Mouse (Mus musculus) v-Abl transformed pro-B cells (cell line): ENCODE data around the gene Nsd1.

ENCODE experiments used
- in situ Hi-C, 2 experiments: fragments of 400-800 bp; cut with MboI; formaldehyde crosslinking; loops; one replicate each; pipeline ENCODE4 v1.15.1; 2025; ENCODE audit not compliant: unreplicated experiment in 2 of 2

The Nsd1 gene

GRCm38 (mm10) chr13:55327169-55327568 lies 117.6 kb downstream of the Nsd1 start:
- in situ Hi-C loops, result no loop called here

GRCm38 (mm10) chr13:55327633-55328032 lies 118.1 kb downstream of the Nsd1 start:
- in situ Hi-C loops, result no loop called here

DNA sequence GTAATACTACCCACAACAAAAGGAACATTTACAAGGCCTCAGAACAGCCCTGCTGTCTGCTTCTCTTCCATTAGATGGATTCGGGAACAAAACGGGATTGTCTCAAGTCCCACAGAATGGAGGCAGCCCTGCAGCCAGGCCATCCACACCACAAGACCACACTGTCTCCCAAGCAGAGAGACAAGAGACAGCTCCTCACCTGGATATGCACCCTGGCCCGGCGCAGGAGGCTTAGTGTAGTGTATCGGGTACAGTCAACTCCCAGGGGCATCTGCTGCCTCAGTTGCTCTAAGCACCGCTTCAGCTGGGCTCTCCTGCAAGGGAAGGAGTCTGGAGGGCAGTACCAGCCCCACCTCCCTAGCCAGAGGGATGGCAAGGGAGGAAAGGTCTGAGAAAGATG lies 118.6 kb downstream of the Nsd1 start:
- in situ Hi-C loops, result no loop called here

- in situ Hi-C loops, result no loop called here
Measured at GRCm38 (mm10) chr13:55328641-55329040, 119.1 kb downstream of the Nsd1 start.

DNA sequence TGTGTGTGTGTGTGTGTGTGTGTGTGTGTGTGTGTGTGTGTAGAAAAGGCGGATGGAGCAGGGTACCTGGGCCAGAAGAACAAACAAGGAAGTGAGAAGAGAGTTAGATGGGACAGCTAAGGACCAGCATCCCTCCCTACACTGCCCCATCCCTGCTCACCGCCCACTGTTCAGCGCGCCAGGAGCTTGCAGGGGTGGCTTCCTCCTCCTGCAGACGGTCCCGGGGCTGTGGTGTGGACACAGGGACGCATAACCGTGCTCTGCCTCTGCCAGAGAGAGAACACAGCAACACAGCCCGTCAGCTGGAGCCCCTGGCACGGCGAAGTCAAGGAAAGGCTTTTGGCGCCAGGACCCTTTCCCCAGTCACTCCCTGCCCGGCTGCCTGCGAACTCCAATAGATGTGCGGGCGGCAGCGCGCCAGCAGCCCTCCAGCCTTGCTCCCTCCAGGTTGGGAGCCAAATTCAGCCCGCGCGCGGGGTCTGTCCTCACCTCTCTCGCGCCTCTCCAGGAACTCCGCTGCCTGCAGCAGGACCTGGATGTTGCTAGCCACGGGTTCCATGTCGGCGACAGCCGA lies 119.6 kb downstream of the Nsd1 start:
- in situ Hi-C loops, result no loop called here

DNA sequence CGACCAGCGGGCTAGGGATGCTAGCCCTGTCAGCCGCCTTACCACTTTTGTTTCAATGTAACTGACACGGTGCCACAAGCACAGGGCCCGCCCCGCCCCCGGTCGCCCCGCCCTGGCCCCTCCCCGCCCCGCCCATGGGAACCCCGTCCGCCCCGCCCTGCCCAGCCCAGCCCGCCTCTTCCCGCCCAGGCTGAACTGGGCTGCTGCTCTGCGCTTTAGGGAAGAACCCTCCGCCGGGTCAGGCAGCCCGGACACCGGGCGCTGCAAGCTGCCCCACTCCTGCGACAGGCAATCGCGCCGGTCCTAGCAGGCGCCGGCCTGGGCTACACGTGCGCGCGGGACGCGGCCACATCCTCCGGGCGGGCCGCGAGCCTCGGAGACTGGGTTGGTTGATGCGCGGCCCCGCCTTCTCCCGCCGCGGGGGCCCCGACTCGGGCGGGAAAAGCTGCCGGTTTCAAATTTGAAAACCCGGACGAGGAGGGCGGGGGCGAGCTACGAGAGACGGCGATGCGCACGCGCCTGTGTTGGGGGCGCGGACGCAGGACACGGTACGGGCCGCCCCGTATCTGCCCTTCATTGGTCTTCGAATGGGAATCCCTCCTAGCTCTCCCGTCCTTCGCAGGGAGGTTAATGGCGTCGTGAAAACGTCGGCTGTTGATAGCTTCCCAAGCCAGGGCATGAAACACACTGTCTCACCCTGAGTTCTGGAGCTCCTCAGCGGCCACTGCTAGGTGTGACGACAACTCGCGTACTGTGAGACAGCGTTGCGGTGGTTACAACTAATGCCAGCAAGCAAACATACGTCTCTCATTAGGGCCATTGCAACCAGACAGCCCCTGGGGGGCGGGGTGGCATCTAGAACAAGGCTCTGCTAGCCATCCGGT lies 120.3 kb downstream of the Nsd1 start, which contains the start of gene Mxd3:
Mxd3 (minus strand) TSS at position 141 of the 884 bp plus-strand sequence.
- in situ Hi-C loops, result loop anchor here (5.0 to 10.0 kb wide), 4 partner anchors 37 to 185 kb away; partner anchors contain the start of genes Pdlim7 (in 1 of the 2), Rgs14 (in 1 of the 2) and Slc34a1 (in 1 of the 2)

- in situ Hi-C loops, result loop anchor here (5.0 to 10.0 kb wide), 4 partner anchors 37 to 184 kb away; partner anchors contain the start of genes Pdlim7 (in 1 of the 2), Rgs14 (in 1 of the 2) and Slc34a1 (in 1 of the 2)
Measured at GRCm38 (mm10) chr13:55330567-55331400, 121.2 kb downstream of the Nsd1 start.

DNA sequence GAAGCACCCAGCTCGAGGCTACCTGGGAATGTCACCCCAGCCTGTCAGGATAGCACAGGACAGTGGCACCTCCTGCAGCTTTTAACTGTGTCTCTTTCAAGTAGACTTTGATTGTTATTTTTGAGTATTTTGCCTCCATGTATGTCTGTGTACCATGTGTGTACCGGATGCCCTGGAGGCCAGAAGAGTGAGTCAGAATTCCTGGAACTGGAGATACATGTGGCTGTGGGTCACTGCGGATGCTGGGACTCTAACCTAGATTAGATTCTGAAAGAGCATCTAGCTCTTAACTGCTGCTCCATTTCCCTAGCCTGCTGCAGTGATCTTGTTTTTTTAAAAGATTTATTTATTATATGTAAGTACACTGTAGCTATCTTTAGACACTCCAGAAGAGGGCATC lies 122.7 kb downstream of the Nsd1 start:
- in situ Hi-C loops, result loop anchor here (5.0 to 10.0 kb wide), 4 partner anchors 35 to 182 kb away; partner anchors contain the start of genes Pdlim7 (in 1 of the 2), Rgs14 (in 1 of the 2) and Slc34a1 (in 1 of the 2)

- in situ Hi-C loops, result loop anchor here (10.0 kb wide), 2 partner anchors 59 to 179 kb away; partner anchors contain the start of genes Pdlim7 (in 1 of the 2) and Slc34a1 (in 1 of the 2)
Measured at GRCm38 (mm10) chr13:55335701-55336100, 126.1 kb downstream of the Nsd1 start.

- in situ Hi-C loops, result loop anchor here (10.0 kb wide), 2 partner anchors 57 to 177 kb away; partner anchors contain the start of genes Pdlim7 (in 1 of the 2) and Slc34a1 (in 1 of the 2)
Measured at GRCm38 (mm10) chr13:55337341-55337975, 127.9 kb downstream of the Nsd1 start.

DNA sequence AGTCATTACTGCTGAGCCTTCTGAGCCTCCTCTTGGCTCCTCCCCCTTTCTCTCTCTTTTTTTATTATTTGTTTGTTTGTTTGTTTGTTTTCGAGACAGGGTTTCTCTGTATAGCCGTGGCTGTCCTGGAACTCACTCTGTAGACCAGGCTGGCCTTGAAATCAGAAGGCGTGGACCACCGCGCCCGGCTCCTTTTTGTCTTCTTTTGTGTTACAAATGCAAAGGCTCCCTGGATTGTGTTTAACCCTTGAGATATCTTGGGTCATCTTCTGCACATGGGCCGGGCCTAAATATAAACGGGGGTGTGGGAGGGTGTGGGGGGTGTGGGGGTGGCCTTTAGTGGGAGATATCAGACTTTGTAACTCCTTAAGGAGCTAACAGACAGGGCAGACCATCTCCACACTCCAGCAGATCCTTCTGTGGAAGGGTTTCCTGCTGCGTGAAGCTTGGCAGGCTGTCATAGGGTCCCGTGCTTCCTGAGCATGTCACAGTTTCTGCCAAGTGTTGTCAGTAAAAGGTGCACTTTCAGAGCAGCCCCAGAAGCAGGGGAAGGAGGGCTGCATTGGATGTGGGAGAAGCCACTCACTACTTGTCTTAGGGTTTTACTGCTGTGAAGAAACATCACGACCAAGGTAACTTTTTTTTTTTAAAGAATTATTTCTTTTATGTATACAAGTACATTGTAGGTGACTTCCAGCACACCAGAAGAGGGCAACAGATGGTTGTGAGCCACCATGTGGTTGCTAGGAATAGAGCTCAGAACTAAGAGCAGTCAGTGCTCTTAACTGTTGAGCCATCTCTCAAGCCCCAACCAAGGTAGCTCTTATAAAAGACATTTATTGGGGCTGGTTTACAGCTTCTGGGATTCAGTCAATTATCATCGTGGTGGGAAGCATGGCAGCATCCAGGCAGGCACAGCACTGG lies 128.8 kb downstream of the Nsd1 start:
- in situ Hi-C loops, result loop anchor here (10.0 kb wide), 2 partner anchors 56 to 176 kb away; partner anchors contain the start of genes Pdlim7 (in 1 of the 2) and Slc34a1 (in 1 of the 2)

- in situ Hi-C loops, result loop anchor here (10.0 kb wide), 2 partner anchors 56 to 176 kb away; partner anchors contain the start of genes Pdlim7 (in 1 of the 2) and Slc34a1 (in 1 of the 2)
Measured at GRCm38 (mm10) chr13:55339259-55339658, 129.7 kb downstream of the Nsd1 start.

- in situ Hi-C loops, result no loop called here
Measured at GRCm38 (mm10) chr13:55342469-55342868, 132.9 kb downstream of the Nsd1 start.

- in situ Hi-C loops, result no loop called here
Measured at GRCm38 (mm10) chr13:55344286-55344685, 134.7 kb downstream of the Nsd1 start.

DNA sequence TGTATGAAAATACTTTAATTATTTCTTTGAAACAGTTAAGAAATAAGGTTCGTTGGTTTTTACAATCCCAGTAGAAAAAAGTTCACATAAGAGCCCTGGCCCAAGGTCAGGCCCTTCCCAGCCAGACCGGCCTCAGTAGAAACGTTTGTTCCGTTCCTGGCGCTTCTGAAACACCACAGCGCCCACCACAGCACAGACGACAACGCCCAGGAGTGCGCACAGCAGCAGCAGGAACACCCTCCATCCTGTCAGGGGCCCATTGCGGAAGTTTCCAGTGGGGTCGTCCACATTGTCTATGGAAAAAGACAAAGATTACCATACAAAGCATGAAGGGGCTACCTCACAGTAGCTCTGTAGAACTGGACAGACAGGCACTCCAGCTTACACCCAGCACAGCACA lies 137.2 kb downstream of the Nsd1 start:
- in situ Hi-C loops, result no loop called here

DNA sequence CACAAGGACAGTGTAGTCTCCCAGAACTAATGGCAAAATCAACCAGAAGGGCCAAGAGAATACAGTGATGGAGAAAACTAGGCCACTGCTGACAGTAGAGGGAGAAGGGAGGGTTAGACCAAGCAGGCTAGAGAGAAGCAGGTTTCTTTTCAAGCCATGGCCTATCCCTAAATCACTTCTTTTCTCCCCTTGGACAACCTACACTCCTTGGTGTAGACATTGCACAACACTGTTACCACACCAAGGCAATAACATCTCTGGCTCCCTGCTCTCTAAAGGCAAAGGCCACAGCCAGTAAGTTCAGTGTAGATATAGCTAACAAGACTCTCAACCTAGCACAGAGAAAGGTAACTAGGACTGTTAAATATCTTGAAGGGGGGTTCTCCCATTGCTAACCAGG lies 151.6 kb downstream of the Nsd1 start:
- in situ Hi-C loops, result loop anchor here in 1 of 2 experiments (25.0 kb wide), 1 partner anchor 801 kb away; no protein-coding TSS in a partner anchor

DNA sequence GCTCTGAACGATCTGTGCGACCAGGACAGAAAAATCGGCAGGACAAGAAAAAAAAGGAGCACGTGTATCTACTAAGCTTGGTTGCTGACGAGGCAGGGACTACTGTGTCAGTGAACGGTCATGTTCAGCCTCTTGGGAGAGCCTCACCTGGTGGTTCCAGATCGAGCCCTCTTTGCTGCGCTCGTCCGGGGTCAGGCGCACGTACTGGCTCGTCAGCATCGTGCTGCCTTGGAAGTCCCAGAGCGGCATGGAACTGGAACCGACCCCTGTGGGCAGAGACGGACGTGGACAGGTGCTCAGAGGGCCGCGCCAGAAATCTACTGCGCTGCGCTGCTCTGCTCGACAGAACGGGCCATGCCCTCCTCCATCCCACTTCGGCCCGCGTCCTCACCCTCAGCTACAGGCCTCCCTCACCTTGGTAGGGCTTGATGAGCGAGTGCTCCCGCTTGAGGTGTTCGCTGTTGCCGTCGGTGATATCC lies 152.4 kb downstream of the Nsd1 start:
- in situ Hi-C loops, result loop anchor here in 1 of 2 experiments (25.0 kb wide), 1 partner anchor 800 kb away; no protein-coding TSS in a partner anchor

- in situ Hi-C loops, result loop anchor here in 1 of 2 experiments (25.0 kb wide), 1 partner anchor 800 kb away; no protein-coding TSS in a partner anchor
Measured at GRCm38 (mm10) chr13:55362453-55363060, 153.0 kb downstream of the Nsd1 start, which contains the start of gene Lman2. Lman2 (minus strand) TSS chr13:55362783.
